Mouse (Mus musculus) activated CD4-positive, CD25-positive, alpha-beta regulatory T cell, adult 4 months (primary cell): ENCODE results near the gene Zbtb11. TPM values are rescaled to one million over a fixed set of nuclear protein-coding genes. Genes with fewer than 3 reads are reported as not detected.
A peak's percentile ranks its signal among the peaks of the same experiment; 100 is the strongest.

Experiments
- ATAC-seq: one replicate; pipeline ENCODE4 v1.8.0; 2017
- polyA plus RNA-seq, 2 experiments: library from polyadenylated mRNA; unstranded; fragments of 100-300 nt; shearing (Covaris generic); gene quantifications; one replicate each; pipeline ENCODE4 v1.2.1; 2017

The Zbtb11 gene
- polyA plus RNA-seq, 2 experiments from 2014 or later = 23.9 to 26.0 TPM

GRCm38 (mm10) chr16:55970416-55970815 is 3.3 kb upstream of the Zbtb11 start:
- no peak for ATAC-seq

GRCm38 (mm10) chr16:55971735-55972615 is 1.7 kb upstream of the Zbtb11 start:
- no peak for ATAC-seq

GRCm38 (mm10) chr16:55972626-55973201 is 969 bp upstream of the Zbtb11 start:
- no peak for ATAC-seq

GRCm38 (mm10) chr16:55974256-55974902 is 696 bp downstream of the Zbtb11 start:
- peak; percentile 60 for ATAC-seq

GRCm38 (mm10) chr16:55974903-55975285 is 1.2 kb downstream of the Zbtb11 start:
- ATAC-seq = peak; percentile 37

- ATAC-seq = no peak
Measured at GRCm38 (mm10) chr16:55986001-55986400, 12.3 kb downstream of the Zbtb11 start.

- no peak for ATAC-seq
Measured at GRCm38 (mm10) chr16:55990311-55990710, 16.6 kb downstream of the Zbtb11 start.

GRCm38 (mm10) chr16:55994235-55994634 is 20.6 kb downstream of the Zbtb11 start:
- ATAC-seq = no peak

GRCm38 (mm10) chr16:56006798-56007197 is 33.1 kb downstream of the Zbtb11 start:
- no peak for ATAC-seq

- ATAC-seq = no peak
Measured at GRCm38 (mm10) chr16:56008862-56009261, 35.2 kb downstream of the Zbtb11 start.

GRCm38 (mm10) chr16:56012789-56013743 is 39.4 kb downstream of the Zbtb11 start:
- ATAC-seq = no peak

- no peak for ATAC-seq
Measured at GRCm38 (mm10) chr16:56014076-56014475, 40.4 kb downstream of the Zbtb11 start.

- no peak for ATAC-seq
Measured at GRCm38 (mm10) chr16:56019660-56020059, 46.0 kb downstream of the Zbtb11 start.

GRCm38 (mm10) chr16:56027854-56028629 is 54.4 kb downstream of the Zbtb11 start:
- no peak for ATAC-seq

- peak; percentile 12 for ATAC-seq
Measured at GRCm38 (mm10) chr16:56028722-56029551, 55.3 kb downstream of the Zbtb11 start.

GRCm38 (mm10) chr16:56029661-56030082 is 56.0 kb downstream of the Zbtb11 start, which contains the start of gene Pcnp:
Gene Pcnp (minus strand): TSS chr16:56029739.
- peak; percentile 94 for ATAC-seq

- no peak for ATAC-seq
Measured at GRCm38 (mm10) chr16:56034566-56034965, 60.9 kb downstream of the Zbtb11 start.

GRCm38 (mm10) chr16:56036501-56036900 is 62.8 kb downstream of the Zbtb11 start:
- ATAC-seq = no peak

- ATAC-seq = peak; percentile 86
Measured at GRCm38 (mm10) chr16:56037138-56038010, 63.7 kb downstream of the Zbtb11 start, which contains the start of gene Trmt10c. Gene Trmt10c (minus strand): TSS chr16:56037819.
